Mouse (Mus musculus) adrenal gland, adult 18-20 months (tissue): ENCODE measurements at regions not wholly inside any gene's neighbourhood (a gene's known extent, or its start where the extent isn't known, plus 50 kb on each side); places are given as distances from the start of the nearest gene placed in this dataset.

Source experiments
- DNase-seq, 2 experiments: peaks; one replicate each; pipeline ENCODE4 v3.0.0; 2021 to 2022; ENCODE audit warnings: low spot score in 2 of 2

DNA sequence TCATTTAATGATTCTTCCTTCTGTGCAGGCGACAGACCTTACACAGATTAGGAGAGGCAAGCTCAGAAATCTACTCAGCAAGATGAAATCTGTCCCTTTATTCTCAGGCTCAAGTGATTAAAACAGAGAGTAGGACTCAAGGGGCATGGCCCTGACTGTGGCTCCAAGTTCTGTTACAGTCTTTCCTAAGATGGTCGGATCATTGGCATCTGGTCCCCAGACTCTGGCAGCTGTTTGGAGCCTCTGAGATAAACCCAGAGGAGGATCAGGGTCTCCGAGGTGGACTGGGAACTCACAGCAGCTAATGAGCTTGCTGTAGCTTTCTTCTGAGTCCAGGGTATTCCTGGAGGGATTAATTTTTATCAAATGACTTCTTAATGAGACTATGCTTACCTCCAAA is 51.7 kb upstream of the Hs3st2 start:
- no peak for DNase-seq
